Mouse (Mus musculus) retina, embryonic 14.5 days (tissue): ENCODE data around the gene Myl9.

Source experiments
- DNase-seq: peaks from one replicate; pipeline ENCODE4 v3.0.0-alpha.2; 2015; ENCODE audit warnings: low spot score

Gene Myl9

DNA sequence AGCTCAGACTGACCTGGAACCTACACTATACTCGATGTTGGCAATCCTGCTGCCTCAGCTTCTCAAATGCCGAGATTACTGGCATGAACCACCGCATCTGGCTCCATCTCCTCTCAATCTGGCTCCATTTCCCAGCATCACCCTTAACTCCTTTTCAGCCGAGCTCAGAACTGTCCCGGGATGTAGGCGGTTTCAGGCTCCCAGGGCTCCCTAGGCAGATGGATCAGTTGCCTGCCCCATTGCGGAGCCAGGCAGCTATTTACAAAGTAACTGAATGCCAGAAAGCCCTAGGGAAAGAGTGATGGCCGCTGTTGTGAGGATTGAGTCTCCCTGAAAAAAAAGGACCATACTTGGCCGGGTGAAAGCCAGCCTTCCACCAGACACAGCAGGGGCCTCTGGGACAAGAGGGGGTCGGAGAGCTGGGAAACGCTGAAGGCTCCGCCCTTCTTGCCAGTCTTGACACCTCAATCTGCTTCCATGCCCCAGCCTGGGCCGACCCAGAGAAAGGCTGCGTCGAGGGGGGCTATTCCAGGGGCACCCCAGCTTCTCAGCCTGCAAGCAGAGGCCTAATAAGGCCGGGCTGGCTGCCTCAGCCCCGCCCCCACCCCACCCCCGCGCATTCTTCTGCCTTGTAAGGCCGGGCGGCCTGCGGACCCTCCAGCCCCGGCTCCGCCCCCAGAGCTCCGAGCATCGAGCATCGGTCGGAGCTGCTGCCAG, at the start of gene Myl9:
Gene Myl9 (plus strand): TSS at position 683 of the 717 bp plus-strand sequence.
- DNase-seq, result peak; percentile 73

DNA sequence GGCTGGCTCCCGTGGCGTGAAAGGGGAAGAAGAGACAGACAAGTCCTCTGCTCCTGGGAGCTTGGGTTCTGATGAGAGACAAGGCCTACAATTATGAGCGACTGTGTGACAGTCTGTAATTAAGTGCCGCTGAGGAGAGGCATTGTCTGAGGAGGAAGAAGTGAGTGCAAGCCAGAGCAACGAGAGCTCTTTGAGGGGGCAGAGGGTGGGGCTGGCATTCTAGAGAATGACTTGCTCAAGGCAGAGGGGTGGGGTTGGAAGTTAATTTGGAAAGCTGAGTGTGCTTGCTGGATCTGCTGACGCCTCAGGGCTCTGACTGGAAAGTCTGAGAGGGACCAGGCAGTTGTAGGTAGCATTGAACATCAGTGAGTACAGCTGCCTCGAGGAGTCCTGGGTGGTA, 48.9 kb upstream of the Myl9 start:
- DNase-seq, result peak; percentile 31

DNA sequence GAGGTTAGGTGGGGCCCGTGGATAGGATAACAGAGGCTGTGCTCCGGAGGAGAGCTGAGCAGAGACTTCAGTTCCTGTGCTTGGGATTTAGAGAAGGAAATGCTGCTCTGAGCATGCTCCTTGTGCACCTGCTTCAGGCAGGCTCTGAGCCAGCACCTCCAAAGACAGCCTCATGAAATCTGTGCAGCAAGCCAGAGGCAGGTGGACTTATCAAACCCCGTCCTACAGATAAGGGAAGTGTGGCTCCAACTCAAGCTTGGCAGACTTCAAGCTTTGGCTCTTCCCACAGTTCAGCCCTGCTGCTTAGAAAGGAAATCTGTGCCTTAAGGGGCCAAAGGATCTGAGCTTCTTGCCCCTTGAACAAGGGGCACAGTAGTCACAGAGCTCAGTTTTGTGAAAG, 48.3 kb upstream of the Myl9 start:
- DNase-seq, result no peak

DNA sequence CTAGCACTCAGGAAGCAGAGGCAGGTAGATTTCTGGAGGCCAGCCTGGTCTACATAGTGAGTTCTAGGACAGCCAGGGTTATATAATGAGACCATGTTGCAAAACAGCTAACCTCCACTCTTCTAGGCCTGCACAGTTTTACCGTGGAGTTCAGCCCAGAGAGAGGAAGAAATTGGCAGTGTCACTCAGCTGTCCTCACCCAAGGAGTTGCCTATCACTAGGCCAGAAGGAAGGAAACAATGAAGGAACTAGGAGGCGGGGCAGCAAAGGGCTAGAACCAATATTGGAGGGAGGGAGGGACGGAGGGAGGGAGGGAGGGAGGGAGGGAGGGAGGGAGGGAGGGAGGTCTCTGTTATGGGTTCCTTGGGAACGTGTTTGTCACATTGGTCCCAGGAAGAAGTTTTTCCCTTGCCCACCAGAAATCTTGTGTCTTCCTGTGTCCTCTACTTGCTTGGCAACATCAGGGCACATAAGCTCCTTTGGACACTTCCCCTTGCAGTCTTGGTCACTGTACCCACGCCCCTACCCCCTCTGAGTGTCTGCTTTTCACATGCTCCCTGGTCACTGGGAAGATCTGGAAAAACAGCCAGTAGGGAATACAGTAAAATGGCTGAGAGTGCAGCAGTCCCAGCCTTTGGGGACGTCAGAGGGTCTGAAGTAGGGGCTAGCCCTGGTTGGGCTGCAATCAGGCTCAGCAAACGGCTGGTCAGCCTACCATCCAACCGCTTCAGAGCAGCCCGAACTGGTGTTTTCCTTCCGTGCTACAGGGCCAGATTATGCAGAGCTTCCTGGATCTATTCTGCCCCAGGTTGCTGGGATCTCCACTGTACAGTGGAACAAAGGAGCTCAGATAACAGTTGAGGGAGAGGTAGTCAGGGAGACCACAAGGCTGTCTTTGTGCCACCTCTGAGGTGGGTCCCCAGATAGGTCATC, 45.4 kb upstream of the Myl9 start:
- no peak for DNase-seq

DNA sequence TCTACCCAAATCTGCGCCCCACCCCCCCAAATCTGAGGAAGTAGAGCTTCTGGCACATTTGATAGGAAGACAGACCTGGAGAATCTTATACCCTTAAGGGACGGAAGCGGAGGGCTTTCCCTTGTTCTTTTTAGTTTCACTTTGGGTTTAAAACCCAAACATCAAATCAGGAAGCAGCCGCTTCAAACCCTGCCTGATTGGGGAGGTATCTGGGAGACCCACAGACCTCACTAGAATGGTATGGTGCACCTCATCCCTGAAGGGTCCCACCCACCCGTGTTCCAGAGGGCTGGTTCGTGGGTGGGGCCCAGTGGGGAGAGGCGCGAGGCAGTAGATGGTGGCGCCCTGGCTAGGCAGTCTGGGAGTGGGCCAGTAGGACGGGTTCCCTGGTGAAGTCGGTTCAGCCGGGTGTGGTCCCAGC, 44.7 kb upstream of the Myl9 start:
- DNase-seq, result no peak

DNA sequence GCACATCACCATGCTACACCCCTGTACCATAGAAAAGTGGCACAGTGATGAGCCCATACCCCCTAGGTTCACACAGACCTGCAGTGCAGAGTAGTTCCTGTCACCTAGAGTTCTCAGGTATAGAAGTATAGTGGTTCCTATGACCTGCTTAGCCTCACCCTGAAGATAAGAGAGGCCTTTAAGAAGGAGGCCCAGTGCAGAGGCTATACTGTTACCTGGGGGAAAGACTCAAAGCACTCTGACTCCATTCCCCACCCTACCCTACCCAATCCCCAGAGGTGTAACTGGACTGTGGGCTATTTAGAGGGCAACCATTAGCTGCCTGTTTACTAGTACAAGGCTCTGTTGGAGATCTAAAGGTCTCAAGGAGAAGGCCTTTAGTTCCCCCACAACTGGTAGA, 43.6 kb upstream of the Myl9 start:
- DNase-seq, result no peak

DNA sequence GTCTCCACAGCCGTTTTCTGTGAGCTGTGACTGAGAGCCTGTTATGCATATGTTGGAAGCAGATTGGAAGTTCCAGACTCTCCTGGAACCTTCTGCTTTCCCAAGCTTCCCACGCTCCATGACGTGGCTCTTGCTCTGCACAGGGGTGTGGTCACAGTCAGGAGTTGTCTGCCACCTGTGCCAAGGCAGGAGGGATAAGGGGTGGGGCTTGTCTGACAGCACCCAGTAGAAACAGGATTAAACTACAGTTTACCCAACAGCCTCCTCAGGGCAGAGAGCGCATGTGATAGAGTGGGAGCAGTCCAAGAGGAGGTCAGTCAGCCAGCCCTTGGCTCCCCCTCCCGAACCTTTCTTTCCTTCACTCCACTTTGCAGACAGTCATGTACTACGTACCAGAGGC, 43.1 kb upstream of the Myl9 start:
- DNase-seq, result no peak

DNA sequence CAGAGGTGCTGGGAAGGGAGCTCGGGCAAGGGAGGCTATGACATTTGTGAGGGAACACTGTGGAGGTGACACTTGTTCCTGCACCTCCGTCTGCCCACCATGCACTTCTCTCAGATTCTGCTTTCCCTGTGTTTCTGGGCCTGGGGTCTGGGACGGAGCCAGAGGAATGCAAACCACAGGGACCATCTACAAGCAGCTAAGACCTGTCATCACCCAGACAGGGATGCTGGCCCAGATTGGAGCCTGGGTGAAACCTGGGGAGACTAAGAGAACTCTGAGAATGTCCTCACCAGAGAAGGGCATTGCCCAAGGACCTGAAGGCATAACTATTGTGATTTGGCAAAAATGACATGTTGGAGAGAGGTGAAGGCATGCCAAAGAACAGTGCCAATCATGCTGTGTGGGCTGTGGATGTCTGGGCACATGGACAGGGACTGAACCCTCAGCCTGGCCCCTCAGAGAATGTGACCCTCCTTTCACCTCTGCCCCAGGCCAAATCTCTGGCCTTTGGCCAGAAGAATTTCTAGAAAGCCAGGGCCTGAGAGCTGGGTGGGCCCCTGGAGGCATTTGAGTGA, 39.4 kb upstream of the Myl9 start:
- DNase-seq, result no peak

DNA sequence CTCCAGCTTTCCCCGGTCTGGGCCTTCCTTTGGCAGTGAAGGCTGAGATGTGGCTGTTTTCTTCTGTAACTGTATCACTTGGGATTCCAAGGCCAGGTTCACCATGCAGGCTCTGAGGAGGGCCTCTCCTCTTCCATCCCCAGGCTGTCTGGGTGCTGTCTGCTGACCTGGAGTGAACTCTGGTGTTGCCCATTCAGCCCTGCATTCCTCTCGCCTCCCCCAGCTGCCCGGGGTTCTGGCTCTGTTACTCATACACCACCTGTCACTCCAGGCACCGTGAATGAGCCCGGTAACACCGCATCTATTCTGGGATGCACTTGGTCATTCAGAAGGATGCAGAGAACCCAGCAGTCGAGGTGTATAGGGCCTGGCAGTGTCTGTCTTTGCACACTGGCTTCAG, 38.4 kb upstream of the Myl9 start:
- DNase-seq, result no peak

DNA sequence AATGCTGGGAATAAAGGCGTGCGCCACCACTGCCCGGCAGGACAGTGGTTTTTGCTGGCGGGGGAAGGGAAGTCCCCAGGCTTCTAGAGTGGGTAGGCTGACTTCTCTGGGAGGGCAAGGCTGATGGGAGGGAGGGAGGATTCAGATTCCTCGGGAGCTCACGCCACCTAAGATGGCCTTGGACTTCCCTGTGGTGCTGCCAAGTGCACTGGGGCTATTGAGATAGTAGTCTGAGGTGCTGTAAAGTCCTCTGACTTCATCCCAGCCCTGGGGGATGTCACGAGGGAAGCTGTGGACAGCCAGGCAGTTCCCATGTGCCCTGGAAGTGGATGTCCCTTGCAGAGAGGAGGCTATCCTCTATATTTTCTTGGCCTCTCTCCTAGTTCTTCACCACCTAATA, 37.2 kb upstream of the Myl9 start:
- no peak for DNase-seq

DNA sequence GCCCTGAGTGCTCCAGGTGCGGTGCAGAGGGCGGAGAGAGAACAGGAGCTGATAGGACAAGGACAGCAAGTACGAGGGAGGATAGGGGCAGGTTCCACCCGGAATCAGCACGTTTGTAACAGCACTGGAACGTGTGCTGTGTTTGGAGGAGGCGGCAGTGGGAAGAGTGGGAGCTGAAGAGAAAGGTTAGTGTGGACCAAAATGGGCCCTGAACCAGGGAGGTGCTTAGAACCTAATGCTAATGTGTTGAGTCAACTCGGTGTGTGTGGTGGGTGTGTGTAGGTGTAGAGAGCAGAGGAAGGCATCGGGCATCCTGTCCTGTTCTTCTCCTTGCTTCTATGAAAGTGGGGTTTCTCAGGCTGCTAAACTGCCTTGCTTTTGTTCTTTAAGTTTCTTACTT, 34.0 kb upstream of the Myl9 start:
- no peak for DNase-seq

DNA sequence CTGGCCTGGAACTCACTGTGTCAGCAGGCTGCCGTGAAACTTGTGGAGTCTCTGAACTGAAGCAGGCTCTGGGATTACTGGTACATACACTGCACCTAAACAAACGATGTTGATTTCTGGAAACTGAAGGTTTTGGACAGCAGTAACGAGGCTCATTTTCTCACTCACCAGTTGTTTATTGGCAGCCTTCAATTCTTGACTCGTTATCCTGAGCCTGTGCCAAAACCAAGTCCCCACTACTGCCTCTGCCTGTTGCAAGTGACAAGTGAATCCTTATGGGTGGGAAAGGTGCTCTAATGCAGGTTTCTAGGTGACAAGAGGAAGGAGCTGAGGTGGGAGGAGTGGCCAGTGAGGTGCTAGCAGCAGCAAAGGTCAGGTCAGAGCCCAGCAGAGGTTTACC, 33.2 kb upstream of the Myl9 start:
- no peak for DNase-seq

DNA sequence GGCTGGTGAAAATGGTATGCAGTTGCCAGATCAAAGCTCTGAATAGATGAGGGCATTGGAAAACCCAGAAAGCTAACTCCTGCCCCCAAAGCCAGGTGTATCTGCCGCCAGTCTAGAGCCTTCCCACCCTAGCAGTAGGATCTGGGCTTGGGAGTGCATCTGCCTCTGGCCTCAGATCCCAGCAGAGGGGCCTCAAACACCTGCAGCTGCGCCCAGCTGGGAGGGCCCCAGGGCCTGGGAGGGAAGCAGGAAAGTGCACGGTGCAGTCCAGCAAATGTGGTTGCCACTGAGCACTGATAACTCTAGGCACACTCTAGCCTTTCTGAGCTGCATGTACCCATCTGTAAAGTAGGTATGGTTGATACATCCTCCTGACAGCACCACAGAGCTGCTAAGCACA, 32.0 kb upstream of the Myl9 start:
- no peak for DNase-seq

DNA sequence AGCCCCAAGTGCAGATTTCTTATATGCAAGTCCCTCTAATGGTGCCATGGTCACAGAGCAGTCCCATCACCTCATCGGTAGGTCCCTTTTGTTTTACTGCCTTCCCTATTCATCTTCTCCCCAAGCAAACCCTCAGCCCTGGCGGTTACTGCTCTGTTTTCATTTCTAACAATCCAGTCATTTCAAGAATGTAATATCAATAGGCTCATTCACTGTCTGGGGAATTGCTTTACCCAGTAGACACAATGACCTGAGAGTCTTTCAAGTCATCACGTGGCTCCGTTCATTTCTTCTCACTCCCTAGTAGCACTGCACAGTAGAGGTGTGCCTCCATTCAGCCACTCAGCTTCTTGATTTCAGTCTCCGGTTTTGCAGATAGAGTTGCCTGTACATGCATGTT, 30.8 kb upstream of the Myl9 start:
- no peak for DNase-seq

DNA sequence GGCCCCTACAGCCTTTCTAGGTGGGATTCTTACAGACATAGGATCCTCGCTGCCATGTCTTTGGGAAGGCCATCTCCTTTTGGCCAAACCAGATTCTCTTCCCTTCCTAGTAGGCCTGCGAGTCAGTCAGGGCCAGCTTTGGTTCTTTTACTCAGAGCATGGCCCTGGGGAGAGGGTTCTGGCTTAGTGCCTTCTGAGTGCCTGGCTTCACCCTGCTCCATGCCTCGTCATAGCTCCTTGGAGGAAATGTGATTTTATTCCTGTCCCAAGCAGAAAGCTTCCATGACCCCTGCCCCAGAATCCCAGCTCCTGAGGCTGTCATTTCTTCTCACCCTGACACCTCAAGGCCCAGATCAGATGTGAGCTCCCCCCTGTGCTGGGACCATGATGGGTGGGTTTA, 27.9 kb upstream of the Myl9 start:
- no peak for DNase-seq

DNA sequence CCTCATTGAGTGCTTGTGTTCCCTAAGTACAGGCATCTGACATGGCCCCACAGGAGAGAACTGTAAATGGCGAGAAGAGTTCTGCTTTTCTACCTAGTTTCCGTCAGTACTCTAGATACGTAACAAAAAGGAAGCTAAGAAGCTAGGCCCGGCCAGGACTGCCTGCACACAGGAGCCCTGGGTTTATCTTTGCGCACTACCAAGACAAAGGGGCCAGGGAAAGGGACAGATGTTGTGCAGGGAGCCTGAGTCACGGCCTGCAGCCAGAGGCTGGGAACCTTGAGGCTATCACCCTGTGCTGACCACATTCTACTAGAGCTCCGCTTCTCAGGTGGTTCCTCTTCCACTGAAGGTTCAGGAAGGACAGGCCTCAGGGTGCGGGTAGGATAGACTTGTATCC, 25.5 kb upstream of the Myl9 start:
- no peak for DNase-seq

DNA sequence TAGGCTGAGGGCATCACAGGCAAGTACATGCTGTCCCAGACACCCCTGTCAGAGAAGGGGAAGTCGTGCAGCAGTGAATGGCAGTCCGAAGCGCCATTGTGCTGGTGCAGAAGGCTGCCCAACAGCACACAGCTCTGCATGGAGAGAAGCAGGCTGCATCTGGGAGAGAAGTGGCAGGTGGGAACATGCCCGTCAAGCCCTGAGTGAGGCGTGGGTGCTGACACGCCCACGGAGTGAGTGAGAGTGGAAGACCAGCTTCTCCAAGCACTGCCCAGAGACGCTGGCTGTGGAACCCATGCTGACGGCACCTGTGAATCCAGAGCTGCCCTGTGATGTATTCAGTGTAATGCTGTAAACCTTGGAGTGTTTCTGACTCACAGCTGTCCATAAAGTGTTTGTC, 18.3 kb upstream of the Myl9 start:
- no peak for DNase-seq

DNA sequence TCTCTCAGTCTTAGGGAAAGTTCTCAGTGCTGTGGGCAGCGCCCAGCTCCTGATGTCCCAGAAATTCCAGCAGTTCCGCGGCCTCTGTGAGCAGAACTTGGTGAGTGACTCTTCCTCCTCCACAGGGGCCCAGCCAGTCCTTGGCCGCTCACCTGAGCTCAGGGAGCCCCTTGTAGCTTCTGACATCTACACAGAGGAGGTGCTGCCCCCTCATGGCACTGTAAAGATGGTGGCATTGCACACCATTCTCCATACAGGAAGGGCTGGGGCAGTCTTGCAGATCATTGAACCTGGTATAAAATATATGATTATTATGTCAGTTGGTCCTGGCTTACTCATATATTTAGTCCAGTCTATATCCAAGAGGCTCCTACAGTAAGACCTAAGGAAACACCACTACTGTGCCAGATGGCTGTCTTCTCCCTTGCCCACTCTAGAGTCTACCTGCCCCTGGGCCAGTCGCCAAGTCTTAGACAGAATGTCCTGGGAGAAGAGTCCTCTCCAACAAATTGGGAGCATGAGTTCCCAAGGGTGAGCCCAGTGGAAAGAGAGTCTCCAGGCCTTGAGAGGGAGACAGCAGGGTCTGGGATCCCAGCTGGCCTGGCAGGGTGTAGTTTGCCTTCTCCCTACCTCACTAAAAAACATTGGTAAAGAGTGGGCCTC, 14.2 kb upstream of the Myl9 start:
- no peak for DNase-seq

DNA sequence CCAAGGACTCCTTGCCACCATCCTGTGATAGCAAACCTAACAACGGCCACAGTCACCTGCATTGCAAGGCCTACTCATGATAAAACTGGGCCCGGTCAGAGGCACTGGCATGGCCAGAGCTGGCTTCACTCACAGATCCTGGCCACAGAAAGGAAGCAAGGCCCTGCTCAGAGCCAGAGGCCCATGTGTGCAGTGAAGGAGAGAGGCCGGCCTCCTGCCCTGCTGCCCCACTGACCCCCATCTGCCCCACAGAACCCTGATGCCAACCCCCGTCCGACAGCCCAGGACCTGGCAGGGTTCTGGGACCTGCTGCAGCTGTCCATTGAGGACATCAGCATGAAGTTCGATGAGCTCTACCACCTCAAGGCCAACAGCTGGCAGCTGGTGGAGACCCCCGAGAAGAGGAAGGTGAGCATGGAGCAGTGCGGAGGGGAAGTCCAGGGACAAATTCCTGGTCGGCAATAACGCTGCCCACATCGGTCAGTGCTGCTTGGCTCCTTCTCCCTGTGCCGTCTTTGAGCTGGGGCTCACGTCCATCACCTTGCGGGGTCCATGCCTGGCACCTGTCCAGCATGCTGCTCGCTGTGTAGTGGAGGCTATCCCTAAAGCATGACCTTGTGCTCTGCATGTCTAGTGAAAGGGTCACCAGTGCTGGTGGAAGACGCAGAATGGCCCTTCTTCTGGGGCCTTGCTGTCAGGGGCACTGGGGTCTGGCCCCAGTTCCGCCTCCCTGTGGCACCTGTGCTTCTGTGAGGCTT, 13.5 kb upstream of the Myl9 start:
- DNase-seq, result no peak

DNA sequence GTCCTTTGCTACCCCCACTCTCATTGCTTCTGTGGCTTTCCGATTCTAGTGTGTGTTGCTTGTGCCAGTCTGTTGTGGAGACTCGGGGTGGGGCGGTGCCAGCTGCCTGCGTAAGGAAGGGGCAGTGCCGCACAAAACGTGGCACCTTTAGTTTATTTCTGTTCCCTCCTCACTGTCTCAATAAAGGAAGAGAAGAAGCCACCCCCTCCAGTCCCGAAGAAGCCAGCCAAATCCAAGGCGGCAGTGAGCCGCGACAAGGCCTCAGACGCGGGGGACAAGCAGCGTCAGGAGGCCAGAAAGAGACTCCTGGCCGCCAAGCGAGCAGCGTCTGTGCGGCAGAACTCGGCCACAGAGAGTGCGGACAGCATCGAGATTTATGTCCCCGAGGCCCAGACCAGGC, 12.7 kb upstream of the Myl9 start:
- DNase-seq, result no peak

DNA sequence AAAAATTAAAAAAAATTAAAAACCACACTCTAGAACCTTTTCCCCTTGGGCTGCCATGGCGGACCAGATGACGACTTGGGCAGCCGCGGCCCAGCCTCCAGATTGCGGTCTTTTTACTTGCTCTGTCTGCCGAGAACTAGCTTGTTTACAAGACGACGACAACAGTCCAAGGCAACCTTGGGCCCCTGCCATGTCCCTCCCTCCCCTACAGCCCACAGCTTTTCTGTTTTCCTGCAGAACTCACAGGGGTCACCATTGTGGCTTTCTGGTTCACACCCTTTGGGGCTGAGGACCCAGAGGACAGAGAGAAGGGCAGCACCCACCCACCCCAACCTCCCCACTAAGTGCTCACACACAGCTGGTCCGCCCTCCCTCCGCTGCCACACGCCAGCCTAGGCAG, 12.1 kb upstream of the Myl9 start:
- no peak for DNase-seq

DNA sequence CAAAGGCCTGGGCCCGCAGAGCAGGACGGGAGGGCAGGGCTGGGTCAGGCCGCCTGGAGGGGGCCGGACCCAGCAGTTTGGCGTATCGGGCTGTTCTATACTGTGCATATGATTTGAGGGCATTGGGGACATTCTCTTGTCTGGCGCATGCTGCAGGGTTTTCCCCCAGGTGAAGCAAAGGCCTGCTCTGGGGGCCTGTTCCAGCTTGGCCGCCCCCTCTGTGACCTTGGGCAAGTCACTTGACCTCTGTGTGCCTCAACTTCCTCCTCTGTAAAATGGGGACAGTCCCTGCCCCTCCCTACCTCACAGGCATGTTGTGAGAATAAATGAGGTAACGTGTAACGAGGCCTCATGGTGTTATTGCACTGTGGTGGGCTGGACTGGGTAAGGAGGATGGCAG, 11.2 kb upstream of the Myl9 start:
- DNase-seq, result no peak
